Mouse (Mus musculus) limb, embryonic 15.5 days (tissue): ENCODE results near the gene Zdhhc6. TPM values are rescaled to one million over a fixed set of nuclear protein-coding genes. Genes with fewer than 3 reads are reported as not detected.

ENCODE experiments used
- ATAC-seq: fragments of 200-750 bp; cut with Nextera tagmentation; 2 replicates; pipeline ENCODE4 v1.8.0; 2017; ENCODE audit warnings: low read depth, moderate TSS enrichment; ENCODE audit not compliant: insufficient number of reproducible peaks, low FRiP score, low TSS enrichment
- H3K27ac ChIP-seq: fragments of 300-500 bp; sonication (generic); 2 replicates; pipeline ENCODE4 v1.5.1; 2015; ENCODE audit warnings: moderate library complexity, mild to moderate bottlenecking, inconsistent platforms
- H3K27me3 ChIP-seq: fragments of 300-500 bp; sonication (generic); 2 replicates; pipeline ENCODE4 v1.6.1; 2015; ENCODE audit warnings: inconsistent platforms
- H3K36me3 ChIP-seq: fragments of 300-500 bp; sonication (generic); 2 replicates; pipeline ENCODE4 v1.6.1; 2015; ENCODE audit warnings: inconsistent platforms
- H3K4me1 ChIP-seq: fragments of 300-500 bp; sonication (generic); 2 replicates; pipeline ENCODE4 v1.6.1; 2015; ENCODE audit warnings: inconsistent platforms
- H3K4me2 ChIP-seq: fragments of 300-500 bp; sonication (generic); 2 replicates; pipeline ENCODE4 v1.6.1; 2015; ENCODE audit warnings: mild to moderate bottlenecking, inconsistent platforms
- H3K4me3 ChIP-seq: fragments of 300-500 bp; sonication (generic); 2 replicates; pipeline ENCODE4 v1.5.1; 2015; ENCODE audit warnings: mild to moderate bottlenecking, inconsistent platforms
- H3K9ac ChIP-seq: fragments of 300-500 bp; sonication (generic); 2 replicates; pipeline ENCODE4 v1.6.1; 2015; ENCODE audit warnings: inconsistent platforms
- H3K9me3 ChIP-seq: fragments of 300-500 bp; sonication (generic); 2 replicates; pipeline ENCODE4 v1.6.1; 2016; ENCODE audit warnings: inconsistent platforms
- WGBS: fragments of 180-500 bp; shearing (Covaris S2); methylation state at CpG from one replicate; pipeline ENCODE4 v1.1.7; 2015; 5-methylcytosine and 5-hydroxymethylcytosine counted together
- polyA plus RNA-seq: library from polyadenylated mRNA; unstranded; fragments of >200 nt; fragmentation: Nextera tagmentation; extraction: Ambion mirVana; gene quantifications from 2 replicates; pipeline ENCODE4 v1.2.1, GENCODE M21; 2015

Gene Zdhhc6
- polyA plus RNA-seq, 1 experiment from 2014 or later = 84.2 TPM

DNA sequence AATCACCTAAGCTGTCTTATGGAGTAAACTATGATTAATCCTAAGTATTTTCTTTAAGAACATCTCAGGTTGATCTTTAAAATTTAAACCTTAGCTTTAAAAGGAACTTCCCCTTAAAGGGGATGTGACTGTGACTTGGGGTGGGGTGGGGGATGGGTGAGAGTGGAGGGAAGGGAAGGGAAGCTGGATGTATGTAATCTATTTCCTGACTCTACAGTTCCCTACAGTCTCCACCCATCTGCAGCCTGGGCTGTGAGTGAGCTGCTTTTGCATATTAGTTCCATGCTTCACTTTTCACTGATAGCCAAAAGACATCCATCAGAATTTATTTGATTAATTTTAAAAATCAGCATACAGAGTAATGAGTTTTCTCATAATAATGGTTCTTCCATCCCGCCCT, 16.5 kb downstream of the Zdhhc6 start:
- no peaks in the 10 kb centered on the region for H3K27me3 ChIP-seq
- no peak overlapping the region for H3K27ac ChIP-seq
- no peak overlapping the region for H3K4me3 ChIP-seq
- H3K9ac ChIP-seq = no peak overlapping the region
- WGBS = 90% methylated on average over 1 of the region's 1 CpGs
- H3K4me2 ChIP-seq = no peak overlapping the region
- no peaks in the 10 kb centered on the region for H3K9me3 ChIP-seq
- no peak for ATAC-seq
- no peaks in the 10 kb centered on the region for H3K4me1 ChIP-seq
- peaks cover 78% of the 10 kb centered on the region for H3K36me3 ChIP-seq

DNA sequence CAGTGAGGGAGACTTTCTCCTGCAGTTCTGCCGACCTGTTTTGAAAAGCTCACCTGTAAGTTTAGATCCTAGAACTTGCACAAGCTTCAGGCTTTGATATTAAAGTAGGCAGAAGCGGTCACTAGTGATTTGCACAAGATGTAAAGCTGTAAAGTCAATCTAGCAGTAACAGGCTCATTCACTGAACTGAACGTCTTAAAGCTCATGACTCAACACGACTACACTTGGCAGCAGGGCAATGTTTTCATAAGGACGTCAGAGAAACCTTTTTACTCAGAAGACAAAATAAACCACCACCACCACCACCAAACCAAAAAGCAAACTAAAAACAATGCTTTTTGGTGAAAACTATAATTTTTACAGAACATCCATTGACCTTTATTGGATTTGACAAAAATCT, 17.9 kb downstream of the Zdhhc6 start:
- Histone ChIP-seq H3K4me1 (no peaks in the 10 kb centered on the region), H3K27ac (no peak overlapping the region), H3K9me3 (no peaks in the 10 kb centered on the region), H3K4me2 (no peak overlapping the region), H3K27me3 (no peaks in the 10 kb centered on the region), H3K4me3 (no peak overlapping the region), H3K36me3 (peaks cover 67% of the 10 kb centered on the region), H3K9ac (no peak overlapping the region)
- no peak for ATAC-seq
- WGBS = 77% methylated on average over 5 of the region's 5 CpGs

DNA sequence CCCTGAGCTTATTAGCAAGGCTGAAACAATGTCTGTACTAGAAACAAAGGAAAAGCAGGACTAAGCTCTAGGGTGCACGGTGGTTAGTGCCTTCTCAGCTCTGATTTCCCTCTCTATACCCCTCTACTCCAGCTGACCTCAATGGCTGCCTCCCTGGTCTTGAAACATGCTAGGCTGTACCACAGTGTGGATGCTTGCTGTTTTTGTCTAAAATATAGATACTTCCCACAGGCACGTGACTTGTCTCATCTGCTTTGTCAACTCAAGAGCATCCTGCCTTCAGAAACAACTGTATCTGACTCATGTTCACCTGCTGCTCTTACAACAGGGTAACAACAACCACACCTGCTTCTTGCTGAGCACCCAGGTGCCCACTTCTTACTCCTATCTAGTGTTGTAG, 18.3 kb downstream of the Zdhhc6 start:
- Histone ChIP-seq H3K4me3 (no peak overlapping the region), H3K27ac (no peak overlapping the region), H3K9ac (no peak overlapping the region), H3K4me2 (no peak overlapping the region), H3K36me3 (peaks cover 62% of the 10 kb centered on the region), H3K9me3 (no peaks in the 10 kb centered on the region), H3K4me1 (no peaks in the 10 kb centered on the region), H3K27me3 (no peaks in the 10 kb centered on the region)
- 90% methylated on average over 2 of the region's 2 CpGs for WGBS
- ATAC-seq = no peak

DNA sequence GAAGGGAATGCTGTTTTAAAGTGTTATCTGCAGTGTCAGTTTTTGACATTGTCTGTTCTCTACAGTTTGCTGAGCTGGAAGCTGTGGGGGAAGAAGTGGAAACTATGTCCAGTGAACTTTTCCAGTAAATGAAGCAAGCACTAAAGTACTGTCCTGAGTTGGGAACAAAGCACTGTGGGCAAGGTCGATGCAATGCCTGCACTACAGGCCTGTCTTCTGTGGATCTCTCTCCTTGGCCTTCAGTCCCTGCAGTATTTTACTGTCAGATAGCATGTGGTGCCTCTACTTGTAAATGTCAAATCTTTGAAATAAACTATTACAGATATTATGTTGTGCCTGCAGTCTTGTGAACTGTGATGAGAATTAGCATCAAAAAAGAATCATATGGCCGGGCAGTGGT, 19.5 kb downstream of the Zdhhc6 start:
- no peaks in the 10 kb centered on the region for H3K27me3 ChIP-seq
- H3K36me3 ChIP-seq = peaks cover 52% of the 10 kb centered on the region
- no peak overlapping the region for H3K9ac ChIP-seq
- 94% methylated on average over 2 of the region's 2 CpGs for WGBS
- no peak for ATAC-seq
- H3K4me1 ChIP-seq = no peaks in the 10 kb centered on the region
- H3K27ac ChIP-seq = no peak overlapping the region
- H3K4me3 ChIP-seq = no peak overlapping the region
- H3K9me3 ChIP-seq = no peaks in the 10 kb centered on the region
- H3K4me2 ChIP-seq = no peak overlapping the region

DNA sequence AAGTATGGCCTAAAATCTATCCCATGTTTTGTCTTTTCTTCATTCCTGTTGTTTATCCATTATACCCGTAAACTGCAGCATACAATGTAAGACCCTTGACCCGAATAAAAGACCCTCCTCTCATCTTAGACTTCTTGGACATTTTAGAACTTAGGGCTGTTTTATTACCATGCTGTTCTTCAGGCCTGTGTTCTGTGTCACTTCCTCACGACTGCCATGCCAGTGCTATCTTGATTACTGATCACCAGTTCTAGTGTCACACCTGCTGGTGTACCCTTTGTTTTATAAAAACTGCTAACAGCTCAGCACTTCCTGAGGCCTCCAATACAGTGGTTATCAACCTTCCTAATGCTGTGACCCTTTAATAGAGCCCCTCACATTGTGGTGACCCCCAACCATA, 20.3 kb downstream of the Zdhhc6 start:
- Histone ChIP-seq H3K4me3 (no peak overlapping the region), H3K4me1 (no peaks in the 10 kb centered on the region), H3K4me2 (no peak overlapping the region), H3K9me3 (no peaks in the 10 kb centered on the region), H3K27ac (no peak overlapping the region), H3K36me3 (peaks cover 47% of the 10 kb centered on the region), H3K27me3 (no peaks in the 10 kb centered on the region), H3K9ac (no peak overlapping the region)
- no peak for ATAC-seq
- WGBS = 74% methylated on average over 3 of the region's 3 CpGs

DNA sequence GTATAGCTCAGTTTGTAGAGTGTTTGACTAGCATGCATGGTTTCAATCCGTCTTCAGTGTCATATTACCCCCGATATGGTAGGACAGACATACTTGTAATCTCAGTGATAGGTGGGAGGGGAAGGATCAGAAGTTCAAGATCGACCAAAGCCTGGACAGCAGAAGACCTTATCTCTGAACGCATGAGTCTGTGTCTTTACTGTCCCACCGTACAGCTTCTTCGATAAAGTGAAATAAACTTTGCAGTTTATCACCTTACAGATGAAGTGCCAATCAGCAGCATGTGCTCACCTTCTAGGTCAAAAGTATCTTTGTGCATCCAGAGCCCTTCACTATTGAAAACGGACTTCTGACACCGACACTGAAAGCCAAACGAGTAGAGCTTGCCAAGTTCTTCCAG, 20.8 kb downstream of the Zdhhc6 start:
- H3K4me3 ChIP-seq = no peak overlapping the region
- ATAC-seq = no peak
- peaks cover 42% of the 10 kb centered on the region for H3K36me3 ChIP-seq
- no peak overlapping the region for H3K4me2 ChIP-seq
- H3K27me3 ChIP-seq = no peaks in the 10 kb centered on the region
- no peak overlapping the region for H3K27ac ChIP-seq
- no peaks in the 10 kb centered on the region for H3K9me3 ChIP-seq
- H3K9ac ChIP-seq = no peak overlapping the region
- 86% methylated on average over 9 of the region's 9 CpGs for WGBS
- no peaks in the 10 kb centered on the region for H3K4me1 ChIP-seq

DNA sequence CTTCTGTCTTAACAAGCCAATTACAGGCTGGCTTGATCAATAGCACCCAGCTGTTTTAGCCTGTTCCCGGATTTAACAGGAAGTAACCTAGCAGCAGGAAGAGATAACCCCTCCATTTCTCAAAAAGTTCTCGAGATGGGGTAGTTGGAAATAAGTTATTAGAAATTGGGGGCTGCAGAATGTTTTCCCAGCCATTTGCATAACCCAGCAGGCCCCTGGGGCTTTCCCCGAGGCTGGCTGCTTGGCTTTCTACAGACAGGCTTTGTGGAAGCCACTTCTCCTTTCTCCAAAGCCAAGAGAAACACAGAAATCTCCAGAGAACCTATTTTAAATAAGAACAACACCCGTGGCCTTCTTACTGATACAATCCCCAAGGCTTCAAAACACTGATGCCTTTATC, 22.7 kb downstream of the Zdhhc6 start:
- Histone ChIP-seq H3K4me1 (no peaks in the 10 kb centered on the region), H3K9ac (no peak overlapping the region), H3K4me3 (no peak overlapping the region), H3K27me3 (no peaks in the 10 kb centered on the region), H3K4me2 (no peak overlapping the region), H3K9me3 (no peaks in the 10 kb centered on the region), H3K36me3 (peaks cover 48% of the 10 kb centered on the region), H3K27ac (no peak overlapping the region)
- no peak for ATAC-seq
- WGBS = 26% methylated on average over 4 of the region's 4 CpGs

DNA sequence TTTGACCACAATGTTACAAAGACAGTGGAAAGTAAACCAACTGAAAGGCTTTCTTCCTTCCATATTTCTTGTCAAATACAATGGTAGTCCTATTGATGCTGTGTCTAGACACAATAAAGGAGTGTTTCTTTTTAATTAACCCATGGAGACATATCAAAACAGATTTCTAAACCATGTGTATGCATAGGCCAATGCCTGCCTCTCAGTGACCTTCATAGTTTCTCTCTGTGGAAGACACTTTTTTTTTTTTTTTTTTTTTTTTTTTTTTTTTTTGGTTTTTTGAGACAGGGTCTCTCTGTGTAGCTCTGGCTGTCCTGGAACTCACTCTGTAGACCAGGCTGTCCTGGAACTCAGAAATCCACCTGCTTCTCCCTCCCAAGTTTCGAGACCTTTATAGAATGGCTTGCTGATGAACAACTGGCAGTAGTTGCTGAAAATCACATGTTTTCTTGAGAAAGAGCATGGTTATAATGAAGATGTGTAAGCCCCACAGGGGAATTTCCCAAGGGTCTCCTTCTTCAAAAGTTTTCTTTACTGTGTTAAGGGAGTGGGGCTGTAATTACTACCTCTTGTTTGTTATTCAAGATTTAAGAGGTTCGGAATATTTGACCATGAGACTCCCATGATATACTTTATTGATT, 23.5 kb downstream of the Zdhhc6 start:
- H3K4me2 ChIP-seq = no peak overlapping the region
- no peak overlapping the region for H3K9ac ChIP-seq
- H3K4me3 ChIP-seq = no peak overlapping the region
- ATAC-seq = no peak
- peaks cover 47% of the 10 kb centered on the region for H3K36me3 ChIP-seq
- H3K27me3 ChIP-seq = no peaks in the 10 kb centered on the region
- 86% methylated on average over 2 of the region's 2 CpGs for WGBS
- H3K27ac ChIP-seq = no peak overlapping the region
- no peaks in the 10 kb centered on the region for H3K4me1 ChIP-seq
- H3K9me3 ChIP-seq = no peaks in the 10 kb centered on the region

DNA sequence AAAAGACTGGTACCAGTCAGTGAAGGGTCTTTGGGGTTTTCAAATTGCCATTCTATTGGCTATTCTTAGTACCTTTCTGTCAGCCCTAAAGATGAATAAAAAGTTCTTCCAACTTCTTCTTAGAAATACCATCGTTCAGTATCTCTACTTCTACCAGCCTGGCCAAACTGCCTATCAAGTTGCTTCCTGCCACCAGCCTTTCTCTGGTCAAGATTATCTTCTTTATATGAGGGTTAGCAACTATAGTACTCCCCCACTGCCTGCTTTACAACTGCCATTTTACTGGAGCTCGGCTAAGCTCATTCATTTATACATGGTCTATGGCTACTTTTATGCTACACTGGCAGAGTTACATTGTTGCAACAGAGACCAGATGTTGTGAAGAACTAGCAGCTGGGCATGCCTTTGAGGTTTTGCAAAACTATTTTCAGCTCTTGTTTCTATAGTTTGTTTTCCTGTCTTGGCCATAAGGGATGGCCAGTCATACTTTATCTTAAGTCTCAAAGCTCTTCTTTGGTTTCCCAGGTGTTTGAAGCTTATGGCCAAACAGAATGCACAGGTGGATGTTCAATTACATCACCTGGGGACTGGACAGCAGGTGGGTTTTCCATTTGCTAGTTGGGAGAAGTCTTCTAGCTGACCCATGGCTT, 25.1 kb downstream of the Zdhhc6 start:
- no peaks in the 10 kb centered on the region for H3K27me3 ChIP-seq
- no peak overlapping the region for H3K27ac ChIP-seq
- no peaks in the 10 kb centered on the region for H3K4me1 ChIP-seq
- peaks cover 36% of the 10 kb centered on the region; the same call in 1 of the 2 replicates for H3K36me3 ChIP-seq
- no peak for ATAC-seq
- H3K9ac ChIP-seq = no peak overlapping the region
- 72% methylated on average over 2 of the region's 2 CpGs for WGBS
- H3K4me3 ChIP-seq = no peak overlapping the region
- no peaks in the 10 kb centered on the region for H3K9me3 ChIP-seq
- no peak overlapping the region for H3K4me2 ChIP-seq

DNA sequence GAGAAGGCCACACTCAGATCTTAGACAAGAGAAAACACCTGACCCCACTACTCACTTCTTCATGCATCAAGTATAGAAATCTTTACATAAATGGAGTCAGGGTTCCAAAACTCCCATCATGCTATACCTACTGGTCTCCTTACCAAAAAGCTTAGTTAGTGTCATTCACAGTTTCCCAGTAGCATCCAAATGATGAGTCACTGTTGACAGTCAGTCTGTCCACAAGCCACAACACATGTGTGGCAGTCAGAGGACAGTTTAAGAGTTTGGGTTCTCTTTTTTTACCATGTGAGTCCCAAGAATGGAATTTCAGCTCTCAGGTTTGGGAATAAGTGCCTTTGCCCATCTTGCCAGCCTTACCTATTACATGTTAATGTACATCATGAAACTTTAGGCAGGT, 26.9 kb downstream of the Zdhhc6 start:
- Histone ChIP-seq H3K27me3 (no peaks in the 10 kb centered on the region), H3K27ac (no peak overlapping the region), H3K36me3 (peaks cover 23% of the 10 kb centered on the region; the same call in 1 of the 2 replicates), H3K4me1 (no peaks in the 10 kb centered on the region), H3K9ac (no peak overlapping the region), H3K4me2 (no peak overlapping the region), H3K9me3 (no peaks in the 10 kb centered on the region), H3K4me3 (no peak overlapping the region)
- ATAC-seq = no peak

DNA sequence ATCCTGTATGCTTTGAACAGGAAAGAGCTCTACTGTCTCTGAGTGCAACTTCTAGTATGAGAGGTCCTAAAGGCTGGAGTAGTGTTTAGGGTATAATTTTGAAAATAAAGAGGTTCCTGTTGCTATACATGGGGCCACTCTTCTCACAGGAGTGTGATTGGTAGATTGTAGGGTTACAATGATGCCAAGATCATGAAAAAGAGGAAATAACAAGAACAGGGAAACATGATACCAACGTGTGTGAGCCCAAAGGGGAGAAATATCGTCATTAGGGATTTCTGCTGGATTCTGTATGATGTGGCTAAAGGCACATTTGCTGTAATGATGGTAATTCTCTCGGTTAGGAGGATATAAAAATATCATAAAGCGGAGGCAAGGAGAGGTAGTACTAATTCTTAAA, 29.8 kb downstream of the Zdhhc6 start:
- H3K27me3 ChIP-seq = no peaks in the 10 kb centered on the region
- no peak overlapping the region for H3K27ac ChIP-seq
- peaks cover 33% of the 10 kb centered on the region for H3K36me3 ChIP-seq
- no peaks in the 10 kb centered on the region for H3K9me3 ChIP-seq
- no peaks in the 10 kb centered on the region for H3K4me1 ChIP-seq
- 74% methylated on average over 4 of the region's 4 CpGs for WGBS
- ATAC-seq = no peak
- H3K9ac ChIP-seq = no peak overlapping the region
- H3K4me2 ChIP-seq = no peak overlapping the region
- H3K4me3 ChIP-seq = no peak overlapping the region

DNA sequence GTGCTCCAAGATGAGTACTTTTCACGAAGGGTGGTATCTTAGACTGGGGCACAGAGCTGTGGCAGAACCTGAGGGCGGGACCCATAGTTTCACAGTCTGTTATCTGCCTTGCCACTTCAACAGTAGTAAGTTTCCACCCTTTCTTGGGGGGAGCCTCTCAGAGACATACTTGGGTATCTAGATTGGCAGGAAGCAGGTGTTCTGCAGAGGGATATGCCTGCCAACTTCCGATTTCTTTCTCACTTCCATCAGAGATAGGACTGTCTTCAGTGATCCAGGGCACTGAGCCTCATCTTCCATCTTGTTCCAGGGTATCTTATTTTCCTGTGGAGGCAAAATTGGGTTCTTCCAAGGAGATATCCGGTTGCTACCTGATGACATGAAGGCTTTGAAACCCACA, 31.7 kb downstream of the Zdhhc6 start:
- 89% methylated on average over 4 of the region's 4 CpGs for WGBS
- Histone ChIP-seq H3K27ac (no peak overlapping the region), H3K36me3 (peaks cover 36% of the 10 kb centered on the region), H3K9ac (no peak overlapping the region), H3K27me3 (no peaks in the 10 kb centered on the region), H3K4me3 (no peak overlapping the region), H3K4me2 (no peak overlapping the region), H3K9me3 (no peaks in the 10 kb centered on the region), H3K4me1 (no peaks in the 10 kb centered on the region)
- ATAC-seq = no peak

DNA sequence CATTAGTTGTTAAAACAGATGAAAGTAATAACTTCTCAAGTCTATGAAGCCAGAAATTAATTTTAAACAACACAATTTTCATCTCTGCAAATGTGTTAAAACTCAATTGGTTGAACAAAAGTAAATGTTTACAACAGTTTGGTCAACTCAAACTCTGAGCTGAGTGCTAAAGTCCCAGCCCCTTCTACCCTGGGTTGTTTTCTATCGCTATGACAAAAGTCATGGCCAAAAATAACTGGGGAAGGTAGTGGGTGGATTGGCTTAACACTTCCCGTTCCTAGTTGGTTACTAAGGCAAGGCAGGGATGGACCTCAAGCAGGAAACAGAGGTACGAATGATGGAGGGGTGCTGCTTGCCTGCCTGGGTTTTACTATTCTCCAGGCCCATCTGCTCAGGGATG, 39.1 kb downstream of the Zdhhc6 start:
- WGBS = 82% methylated on average over 3 of the region's 3 CpGs
- no peak for ATAC-seq
- H3K9me3 ChIP-seq = no peaks in the 10 kb centered on the region
- H3K4me3 ChIP-seq = no peak overlapping the region
- peaks cover 14% of the 10 kb centered on the region; the same call in 1 of the 2 replicates for H3K36me3 ChIP-seq
- H3K27ac ChIP-seq = no peak overlapping the region
- H3K4me2 ChIP-seq = no peak overlapping the region
- no peaks in the 10 kb centered on the region for H3K4me1 ChIP-seq
- H3K9ac ChIP-seq = no peak overlapping the region
- H3K27me3 ChIP-seq = no peaks in the 10 kb centered on the region
